Mouse (Mus musculus): ENCODE data around the gene Fpr1. TPM values are rescaled to one million over a fixed set of nuclear protein-coding genes. Genes with fewer than 3 reads are reported as not detected.

Gene Fpr1
- total RNA-seq (2023) = 229 and 276 TPM in 2 replicates

DNA sequence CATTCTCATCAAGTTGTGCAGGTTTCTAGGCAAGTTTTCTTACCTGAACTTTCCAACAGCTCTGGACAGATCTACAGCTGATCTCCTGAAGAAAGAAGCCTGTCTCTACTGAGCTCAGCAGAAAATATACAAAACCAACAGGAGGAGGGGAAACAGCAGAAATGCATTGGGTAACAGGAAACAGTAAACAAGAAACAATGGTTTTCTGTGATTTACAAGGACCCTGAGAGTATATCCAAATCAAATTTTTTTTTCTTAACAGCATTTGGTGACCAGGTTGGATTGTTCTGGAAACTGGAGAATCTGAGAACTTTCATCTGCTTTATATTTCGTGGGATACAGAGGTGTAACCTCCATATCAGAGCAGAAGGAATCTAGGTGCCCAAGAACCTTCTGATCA lies at the start of gene Fpr1:
Fpr1 (minus strand) TSS at position 101 of the 400 bp plus-strand sequence.

DNA sequence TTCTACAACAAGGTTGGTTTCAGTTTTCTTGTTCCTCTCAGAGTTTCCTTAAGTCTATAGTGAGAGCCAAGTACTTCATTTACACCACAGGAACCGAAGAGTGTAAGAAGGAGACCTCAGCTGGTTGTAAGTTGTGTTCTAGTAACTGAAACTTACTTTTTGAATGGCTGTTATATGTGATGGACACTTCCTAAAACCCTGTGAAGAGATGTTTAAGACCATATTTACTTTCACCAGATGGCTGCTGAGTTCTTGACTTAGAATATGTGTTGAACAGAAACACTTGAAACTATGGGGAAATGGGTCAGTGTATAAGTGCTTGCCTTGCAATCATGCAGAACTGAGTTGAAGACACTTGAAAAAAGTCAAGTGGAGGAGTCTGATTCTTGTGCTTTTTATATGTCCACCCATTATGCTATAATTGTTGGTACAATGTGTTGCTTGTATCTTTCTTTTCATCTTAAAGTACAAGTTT lies 4.1 kb upstream of the Fpr1 start, which contains the start of the genes Fpr2 and Fpr3:
Fpr2 (plus strand) TSS at position 51 of the 475 bp plus-strand sequence.
Fpr3 (plus strand) TSS at position 79 of the 475 bp plus-strand sequence.

DNA sequence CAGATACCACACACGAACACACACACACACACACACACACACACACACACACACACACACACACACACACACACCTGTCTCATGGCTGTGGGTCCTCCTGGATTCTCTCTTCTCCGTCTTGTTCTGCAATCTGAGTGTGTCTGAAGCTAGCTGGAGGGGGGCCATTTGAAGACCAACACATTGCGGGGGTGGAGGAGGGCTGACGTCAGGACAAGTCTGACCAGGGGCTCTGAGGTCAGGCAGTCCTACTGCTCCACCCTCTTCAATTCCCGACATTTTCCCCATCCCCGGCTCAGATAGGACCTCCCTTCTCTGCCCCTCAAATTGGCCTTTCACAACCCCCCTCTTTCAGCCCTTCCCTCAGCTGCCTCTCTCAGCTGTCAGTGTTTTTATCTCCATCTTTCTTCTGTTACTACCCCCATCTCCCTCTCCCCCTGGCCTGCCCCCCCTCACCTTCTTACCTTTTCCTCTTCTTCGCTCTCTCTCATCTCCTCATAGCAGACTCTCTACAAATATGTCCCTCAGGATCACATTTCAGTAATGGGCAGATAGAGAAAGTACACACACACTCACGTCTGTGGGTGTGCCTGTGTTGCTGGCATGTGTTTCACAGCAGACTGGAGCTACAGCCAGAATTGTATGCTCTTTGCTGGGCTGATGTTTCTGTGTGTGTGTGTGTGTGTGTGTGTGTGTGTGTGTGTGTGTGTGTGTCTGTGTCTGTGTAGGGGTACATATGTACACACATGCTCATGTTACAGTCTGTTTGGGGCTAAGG lies 28.5 kb downstream of the Fpr1 start, which contains the start of gene Has1:
Has1 (minus strand) TSS at position 142 of the 775 bp plus-strand sequence.

DNA sequence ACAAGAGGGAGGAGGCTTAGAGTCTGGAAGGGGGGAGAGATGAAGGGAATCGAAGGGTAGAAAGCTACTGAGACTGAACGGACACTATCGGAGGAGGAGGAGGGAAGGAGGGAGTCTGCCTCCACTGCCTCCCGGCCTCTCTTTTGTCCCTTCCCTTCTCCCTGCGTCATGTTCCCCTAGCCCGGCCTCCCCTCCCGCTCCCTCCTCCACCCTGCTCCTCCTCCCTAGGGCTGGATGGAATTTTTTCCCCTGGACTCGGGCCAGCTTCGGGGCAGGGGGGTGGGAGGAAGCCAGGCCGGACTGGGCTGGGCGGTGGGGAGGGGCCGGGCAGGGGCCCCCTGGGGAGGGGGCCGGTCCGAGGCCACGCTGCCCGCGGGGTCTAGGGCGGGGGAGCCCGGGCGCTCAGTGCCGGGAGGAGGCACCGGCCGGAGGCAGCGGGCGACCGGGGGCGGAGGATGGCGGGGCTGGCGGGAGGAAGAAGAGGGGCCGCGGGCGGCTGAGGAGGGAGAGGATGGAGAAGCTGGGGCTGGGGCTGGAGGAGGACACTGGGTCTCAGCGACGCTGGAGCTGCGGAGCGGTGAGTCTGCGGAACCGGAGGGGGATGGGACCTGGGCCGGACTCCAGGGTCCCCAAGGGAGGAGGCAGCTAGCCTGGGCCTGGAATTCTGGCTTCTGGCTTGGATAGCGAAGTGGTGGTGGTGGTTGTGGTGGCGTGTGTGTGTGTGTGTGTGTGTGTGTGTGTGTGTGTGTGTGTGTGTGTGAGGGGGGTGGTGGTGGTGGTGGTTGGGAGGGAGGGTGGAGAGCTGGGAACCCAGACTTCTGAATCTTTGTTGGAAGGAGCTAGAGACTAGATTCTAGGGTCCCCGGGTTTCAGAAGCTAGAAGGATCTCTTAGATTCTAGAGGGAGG lies 56.7 kb downstream of the Fpr1 start, which contains the start of gene Spaca6:
Spaca6 (plus strand) TSS at position 408 of the 907 bp plus-strand sequence.

Other genes with a start within 250 kb of the Fpr1 start
- 0.22 TPM in 1 of 2 replicates, not detected in the other for gene Vmn2r90, start 180.2 kb downstream of the Fpr1 start, total RNA-seq (2023)
- 1.5 TPM in 2 replicates for gene Spaca6, start 56.8 kb downstream of the Fpr1 start, total RNA-seq (2023)
- 0.18 TPM in 1 of 2 replicates, not detected in the other for gene Has1, start 28.7 kb downstream of the Fpr1 start, total RNA-seq (2023)
- 358 and 406 TPM in 2 replicates for gene Fpr2, start 3.9 kb upstream of the Fpr1 start, total RNA-seq (2023)
- gene Fpr3, start 3.9 kb upstream of the Fpr1 start, total RNA-seq (2023) = 0.51 TPM in 1 of 2 replicates, not detected in the other
- gene Fpr-rs4, start 137.8 kb upstream of the Fpr1 start, total RNA-seq (2023) = not detected in 2 replicates
- gene Vmn2r124, start 165.5 kb upstream of the Fpr1 start, total RNA-seq (2023) = not detected in 2 replicates
- gene Vmn2r91, start 201.1 kb upstream of the Fpr1 start, total RNA-seq (2023) = not detected in 2 replicates